Mouse (Mus musculus): ENCODE measurements around the gene Wdr95.

The Wdr95 gene

GRCm38 (mm10) chr5:149661428-149661827 is 132.9 kb downstream of the Wdr95 start:
- no peak for DNase-seq (ENCODE audit: low read depth, low spot score)
